Mouse (Mus musculus): Measurements from ENCODE around the gene Gm16485.

DNA sequence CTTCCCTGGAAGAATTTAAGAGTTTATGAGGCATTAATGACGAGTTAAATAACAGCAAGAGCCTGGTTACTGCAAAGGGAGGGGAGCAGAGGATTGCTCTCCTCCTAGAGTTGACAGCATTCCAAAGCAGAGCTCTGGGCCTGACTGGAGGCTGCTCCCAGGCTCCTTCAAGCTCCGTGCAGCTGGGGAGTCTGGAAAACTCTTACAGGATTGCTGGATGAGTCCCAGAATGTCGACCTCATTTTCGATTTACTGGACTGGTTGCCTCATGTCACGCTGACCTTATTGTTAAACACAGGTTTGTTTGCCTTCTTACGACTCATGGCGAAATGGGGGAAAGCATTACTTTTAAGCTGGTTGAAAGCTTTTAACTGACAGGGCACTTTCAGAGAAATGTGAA is 1.4 kb upstream of the Gm16485 start:
- TF ChIP-seq CTCF (conservative IDR thresholded peaks at IDR 0.05 in 1 of 2, IDR thresholded peaks at IDR 0.05 in 1 of 2; ENCODE audit: low read depth in 2 of 2, low read length in 2 of 2) (no peak), USF1 (IDR thresholded peaks at IDR 0.05; ENCODE audit: low read depth, low read length) (no peak), ELF1 (IDR thresholded peaks at IDR 0.05; ENCODE audit: low read depth, low read length) (no peak), MAZ (IDR thresholded peaks at IDR 0.05; ENCODE audit: low read depth, low read length) (no peak), POLR2A (IDR thresholded peaks at IDR 0.05; ENCODE audit: low read depth, low read length) (no peak), POLR2AphosphoS2 (IDR thresholded peaks at IDR 0.05; ENCODE audit: low read depth, low read length) (no peak)

All from CH12.LX (cell line).